Mouse (Mus musculus) E14TG2a.4 (cell line): ENCODE data around the gene Gm128.

ENCODE experiments used
- H3K27me3 ChIP-seq: 2 replicates; pipeline ENCODE4 v1.6.1; 2014; ENCODE audit warnings: low read length, control low read depth; ENCODE audit not compliant: insufficient read depth
- H3K36me3 ChIP-seq: 2 replicates; pipeline ENCODE4 v1.6.1; 2014; ENCODE audit warnings: low read length, control low read depth; ENCODE audit not compliant: insufficient read depth
- H3K4me1 ChIP-seq: replicated peaks from 2 replicates; pipeline ENCODE4 v1.6.1; 2014; ENCODE audit warnings: low read depth, low read length, control low read depth
- H3K4me3 ChIP-seq: replicated peaks from 2 replicates; pipeline ENCODE4 v1.5.1; 2014; ENCODE audit warnings: mild to moderate bottlenecking, low read length
- H3K9me3 ChIP-seq: 2 replicates; pipeline ENCODE4 v1.6.1; 2014; ENCODE audit warnings: low read length, control low read depth
- CTCF ChIP-seq: conservative IDR thresholded peaks from 2 replicates; pipeline ENCODE4 v1.5.1; 2014; ENCODE audit warnings: low read length
- NANOG ChIP-seq: IDR thresholded peaks from 2 replicates; pipeline ENCODE4 v1.6.1; 2014; ENCODE audit warnings: borderline replicate concordance, low read length, mixed read lengths
- POU5F1 ChIP-seq: IDR thresholded peaks from 2 replicates; pipeline ENCODE4 v1.6.1; 2014; ENCODE audit warnings: low read length, borderline replicate concordance

Gm128 gene

GRCm38 (mm10) chr3:95263089-95263739 is 21.8 kb upstream of the Gm128 start:
- no peaks in the 10 kb centered on the region for H3K9me3 ChIP-seq
- H3K4me1 ChIP-seq: peaks cover 52% of the 10 kb centered on the region
- H3K36me3 ChIP-seq: peaks cover 99% of the 10 kb centered on the region
- TF ChIP-seq CTCF (peak; percentile 57), NANOG (no peak)
- H3K4me3 ChIP-seq: no peak overlapping the region
- no peaks in the 10 kb centered on the region for H3K27me3 ChIP-seq

- TF ChIP-seq POU5F1 (no peak), NANOG (no peak), CTCF (no peak)
- H3K4me1 ChIP-seq: peaks cover 53% of the 10 kb centered on the region
- peaks cover 99% of the 10 kb centered on the region for H3K36me3 ChIP-seq
- no peaks in the 10 kb centered on the region for H3K9me3 ChIP-seq
- H3K27me3 ChIP-seq: no peaks in the 10 kb centered on the region
- no peak overlapping the region for H3K4me3 ChIP-seq
These were observed 20.6 kb upstream of the Gm128 start for GRCm38 (mm10) chr3:95261975-95262374.

DNA sequence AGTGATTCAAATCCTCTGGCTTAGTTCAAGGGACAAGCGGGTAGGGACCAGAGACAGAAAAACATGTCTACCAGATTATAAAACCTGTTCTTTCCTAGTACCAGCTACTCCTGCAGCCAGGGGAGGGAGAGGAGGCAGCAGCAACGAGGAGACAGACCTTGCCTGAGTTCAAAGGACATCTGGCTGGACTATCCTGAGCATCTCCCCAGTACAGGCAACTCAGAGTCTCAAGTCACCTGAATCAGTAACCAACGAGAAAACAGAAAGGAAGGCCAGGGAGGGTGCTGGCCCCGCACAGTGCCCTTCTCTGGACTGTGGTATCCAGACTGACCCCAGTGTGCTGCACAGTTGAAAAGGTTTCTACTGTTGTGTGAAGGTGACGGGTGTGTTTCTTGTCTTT is 15.5 kb upstream of the Gm128 start:
- Histone ChIP-seq H3K9me3 (no peaks in the 10 kb centered on the region), H3K4me3 (no peak overlapping the region), H3K4me1 (peaks cover 61% of the 10 kb centered on the region), H3K27me3 (no peaks in the 10 kb centered on the region), H3K36me3 (peaks cover 99% of the 10 kb centered on the region)
- TF ChIP-seq POU5F1 (no peak), NANOG (no peak)

DNA sequence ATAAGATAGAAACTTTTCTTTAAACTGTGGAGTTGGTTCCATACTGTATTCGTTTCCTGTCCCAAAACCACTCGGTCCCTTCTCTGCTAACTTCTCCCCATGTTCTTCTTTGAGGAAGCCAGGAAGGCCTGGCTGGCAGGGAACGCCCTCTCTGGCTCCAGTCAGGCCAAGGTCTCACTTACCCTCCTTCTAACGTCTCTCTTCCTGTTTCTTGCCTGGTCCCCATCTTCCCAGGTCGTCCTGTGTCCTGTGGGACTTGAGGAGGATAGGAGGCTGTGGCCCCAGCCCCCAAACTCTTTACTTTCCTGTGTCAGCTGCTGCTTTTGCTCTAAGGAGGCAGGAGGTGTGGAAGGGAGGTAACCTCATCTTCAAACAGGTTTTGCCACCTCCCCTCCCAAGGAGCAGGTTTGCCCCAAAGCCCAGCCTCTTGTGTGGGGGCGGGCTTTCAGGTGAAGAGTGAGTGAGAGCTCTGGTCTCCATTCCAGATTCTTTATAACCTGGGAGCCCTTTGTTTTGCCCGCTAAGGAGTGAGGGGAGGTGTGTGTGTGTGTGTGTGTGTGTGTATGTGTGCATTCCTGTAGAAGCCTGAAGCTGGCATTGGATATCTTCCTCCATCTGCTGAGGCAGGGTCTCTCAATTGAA is 9.5 kb upstream of the Gm128 start, which contains the start of gene Bnipl:
Gene Bnipl (minus strand): TSS at position 411 of the 642 bp plus-strand sequence.
- H3K9me3 ChIP-seq: no peaks in the 10 kb centered on the region
- TF ChIP-seq NANOG (no peak), POU5F1 (no peak), CTCF (no peak)
- no peaks in the 10 kb centered on the region for H3K27me3 ChIP-seq
- H3K36me3 ChIP-seq: peaks cover 72% of the 10 kb centered on the region
- peaks cover 72% of the 10 kb centered on the region for H3K4me1 ChIP-seq
- peak within 1 kb of the TSS; percentile 62 for H3K4me3 ChIP-seq

- peak overlapping the region; percentile 62 for H3K4me3 ChIP-seq
- no peak for TF ChIP-seq NANOG
- no peak for TF ChIP-seq CTCF
- no peak for TF ChIP-seq POU5F1
- no peaks in the 10 kb centered on the region for H3K27me3 ChIP-seq
- peaks cover 71% of the 10 kb centered on the region for H3K36me3 ChIP-seq
- peaks cover 67% of the 10 kb centered on the region for H3K4me1 ChIP-seq
- no peaks in the 10 kb centered on the region for H3K9me3 ChIP-seq
These were observed 9.0 kb upstream of the Gm128 start for GRCm38 (mm10) chr3:95250361-95250760.

DNA sequence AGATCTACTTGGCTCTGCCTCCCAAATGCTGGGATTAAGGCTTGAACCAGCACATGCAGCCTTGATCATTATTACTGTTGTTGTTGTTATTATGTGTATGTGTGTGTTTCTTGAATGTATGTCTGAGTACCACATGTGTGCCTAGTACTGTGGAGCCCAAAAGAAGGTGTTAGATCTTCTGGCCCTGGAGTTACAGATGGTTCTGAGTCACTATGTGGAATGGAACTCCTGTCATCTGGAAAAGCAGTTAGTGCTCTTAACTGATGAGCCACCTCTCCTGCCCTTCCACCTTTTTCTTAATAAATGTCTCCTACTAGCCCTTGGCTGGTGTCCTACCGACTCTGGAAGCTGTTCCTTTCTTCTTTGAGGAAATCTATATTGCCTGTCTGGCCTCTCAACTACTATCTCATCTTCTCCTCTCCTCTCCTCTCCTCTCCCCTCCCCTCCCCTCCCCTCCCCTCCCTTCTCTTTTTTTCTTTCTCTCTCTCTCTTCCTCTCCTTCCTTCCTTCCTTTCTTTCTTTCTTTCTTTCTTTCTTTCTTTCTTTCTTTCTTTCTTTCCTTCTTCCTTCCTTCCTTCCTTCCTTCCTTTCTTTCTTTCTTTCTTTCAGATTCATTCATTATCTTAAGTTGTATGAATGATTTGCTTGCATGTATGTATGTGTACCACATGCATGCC is 6.4 kb upstream of the Gm128 start:
- Histone ChIP-seq H3K4me1 (peaks cover 57% of the 10 kb centered on the region), H3K36me3 (peaks cover 70% of the 10 kb centered on the region), H3K9me3 (no peaks in the 10 kb centered on the region), H3K4me3 (no peak overlapping the region), H3K27me3 (no peaks in the 10 kb centered on the region)
- TF ChIP-seq CTCF (no peak), NANOG (no peak), POU5F1 (no peak)

GRCm38 (mm10) chr3:95246465-95247231 is 5.2 kb upstream of the Gm128 start:
- Histone ChIP-seq H3K9me3 (no peaks in the 10 kb centered on the region), H3K36me3 (peaks cover 63% of the 10 kb centered on the region), H3K4me1 (peaks cover 50% of the 10 kb centered on the region), H3K4me3 (no peak overlapping the region), H3K27me3 (no peaks in the 10 kb centered on the region)
- TF ChIP-seq POU5F1 (no peak), CTCF (no peak), NANOG (no peak)

DNA sequence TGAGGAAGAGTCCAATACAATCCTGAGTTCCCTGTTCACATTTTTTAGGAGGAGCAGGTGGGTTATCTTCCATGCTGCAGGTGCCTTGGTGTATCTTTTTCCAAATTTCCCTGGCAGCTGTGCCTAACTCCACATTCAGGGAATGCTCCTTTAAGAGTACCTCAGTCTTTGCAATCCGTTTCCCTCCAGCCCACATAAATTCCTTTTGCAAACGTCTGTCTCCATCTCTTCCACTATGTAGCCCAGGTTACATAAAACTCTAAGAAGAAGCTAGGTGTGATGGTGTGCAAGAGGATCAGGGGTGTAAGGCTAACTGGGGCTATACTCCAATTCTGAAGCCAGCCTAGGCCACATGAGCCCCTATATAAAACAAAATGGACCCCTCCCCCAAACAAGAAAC is 1.7 kb upstream of the Gm128 start:
- TF ChIP-seq POU5F1: no peak
- TF ChIP-seq NANOG: no peak
- no peak for TF ChIP-seq CTCF
- peaks cover 48% of the 10 kb centered on the region for H3K4me1 ChIP-seq

More for the DNA sequence above, 1.7 kb upstream of the Gm128 start:
- peaks cover 3% of the 10 kb centered on the region; the same call in 1 of the 2 replicates for H3K27me3 ChIP-seq
- H3K9me3 ChIP-seq: no peaks in the 10 kb centered on the region
- peaks cover 53% of the 10 kb centered on the region for H3K36me3 ChIP-seq
- H3K4me3 ChIP-seq: no peak overlapping the region
